Mouse (Mus musculus) cerebellum, postnatal 4 days (tissue): ENCODE results near the gene Cerk.
A peak's percentile ranks its signal among the peaks of the same experiment; 100 is the strongest.
"Not testable (repeated sequence)": the region's sequence is repeated elsewhere in the genome, so short reads cannot be mapped to it uniquely, and the experiment has no call there.

Experiments
- DNase-seq, 2 experiments: peaks; one replicate each; pipeline ENCODE4 v3.0.0; 2022; ENCODE audit warnings: low spot score in 2 of 2, mixed read lengths in 1 of 2

Gene Cerk

DNA sequence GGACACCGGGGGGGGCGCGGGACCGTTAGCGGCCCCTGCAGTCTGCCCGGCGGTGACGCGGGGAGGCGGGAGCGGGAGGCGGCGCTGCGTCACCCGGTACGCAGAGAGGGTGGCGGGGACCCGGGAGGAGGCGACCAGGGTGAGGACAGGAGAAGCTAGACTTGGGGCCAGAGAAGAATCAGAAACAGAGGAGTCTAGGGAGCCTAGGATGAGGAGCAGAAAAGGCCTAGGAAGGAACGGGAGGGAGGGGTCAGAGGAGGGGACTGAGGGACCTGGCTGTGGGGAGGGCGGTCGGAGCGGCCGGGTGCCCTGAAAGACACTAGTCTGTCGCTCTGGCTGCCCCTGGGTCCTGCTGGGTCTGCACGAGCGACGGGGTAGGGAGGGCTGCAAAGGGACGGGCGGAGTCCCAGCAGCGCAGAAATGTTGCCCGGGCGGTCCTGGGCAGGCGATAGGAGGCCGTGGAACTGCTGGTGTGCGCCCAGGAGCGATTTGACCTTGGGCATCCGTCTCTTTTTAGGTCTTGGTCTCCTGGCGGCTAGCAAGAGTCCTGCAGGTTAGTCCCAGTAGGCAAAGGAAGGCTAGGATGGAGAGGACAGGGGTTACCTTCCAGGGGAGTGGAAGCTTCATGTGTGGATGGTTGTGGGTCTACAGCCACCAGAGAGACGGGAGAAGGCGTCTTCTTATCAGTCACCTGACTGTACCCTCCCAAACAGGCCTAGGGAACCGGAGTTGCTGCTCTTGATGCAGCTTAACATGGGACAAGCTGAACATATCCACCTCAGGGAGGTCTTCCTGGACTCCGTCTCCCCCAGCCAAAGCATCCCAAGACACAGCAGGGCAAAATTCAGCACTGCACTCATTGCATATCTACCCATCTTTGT is at the start of gene Cerk:
Gene Cerk (minus strand): TSS at position 453 of the 881 bp plus-strand sequence.
- DNase-seq: peak; percentile 53 to 63

DNA sequence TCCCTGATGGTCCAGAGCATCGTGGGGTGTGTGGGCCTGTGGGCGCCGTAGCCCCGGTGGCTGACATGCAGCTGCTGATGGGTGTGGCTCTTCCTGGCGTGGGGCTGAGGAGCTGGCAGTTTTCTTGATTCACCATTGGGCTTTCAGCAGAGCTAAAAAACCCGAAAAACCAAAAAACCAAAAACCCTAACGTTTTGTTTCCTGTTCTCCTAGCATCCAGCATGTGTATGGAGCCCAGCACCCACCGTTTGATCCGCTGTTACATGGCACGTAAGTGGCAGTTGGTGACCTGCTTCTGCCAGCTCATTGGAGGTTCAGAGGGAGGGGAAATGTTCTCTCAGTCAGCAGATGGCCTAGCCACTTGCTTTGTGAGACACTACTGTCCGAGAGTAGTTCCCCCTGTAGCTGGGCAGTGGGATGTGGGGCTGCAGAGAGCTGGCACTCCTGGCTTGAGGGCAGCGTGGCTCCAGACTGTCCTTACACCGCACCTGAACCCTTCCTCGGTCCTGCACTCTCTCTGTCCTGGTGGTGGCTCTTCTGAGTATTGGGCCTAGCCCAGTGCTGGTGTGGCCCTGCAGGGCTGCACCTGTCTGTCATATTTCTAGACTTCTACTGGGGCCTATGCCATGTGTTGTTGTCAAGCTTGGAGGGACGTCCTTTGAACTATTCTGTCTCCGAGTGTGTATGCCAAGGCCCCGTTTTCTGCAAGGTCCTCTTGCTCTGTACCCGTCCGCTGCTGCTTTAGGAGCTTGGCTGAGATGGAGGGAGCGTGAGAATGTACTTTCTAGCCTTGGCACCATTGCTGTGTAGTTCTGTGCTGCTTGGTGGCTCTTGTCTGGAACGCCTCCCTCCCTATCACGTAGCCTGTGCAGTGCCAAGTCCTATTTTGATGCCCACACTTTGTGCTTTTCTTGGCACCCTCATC is 48.8 kb upstream of the Cerk start:
- no peak for DNase-seq

DNA sequence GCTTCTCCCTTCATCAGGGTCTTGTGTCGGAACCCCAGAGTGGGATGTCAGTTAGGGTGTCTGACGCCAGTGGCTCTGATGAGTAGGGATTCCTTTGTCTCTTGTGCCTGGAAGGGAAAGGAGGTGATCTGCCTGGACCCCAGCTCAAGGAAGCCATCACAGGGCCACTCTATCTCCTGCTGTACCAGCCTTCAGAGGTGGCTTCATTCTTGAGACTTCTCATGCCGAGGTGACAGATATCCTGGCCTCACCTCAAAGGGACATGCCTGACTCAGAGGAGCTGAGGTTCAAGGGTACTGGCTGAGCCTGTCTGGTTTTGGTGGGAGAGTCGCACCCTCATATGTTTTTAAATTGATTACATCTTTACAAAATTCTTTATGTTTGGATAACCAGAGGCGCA is 48.1 kb upstream of the Cerk start:
- DNase-seq: no peak

DNA sequence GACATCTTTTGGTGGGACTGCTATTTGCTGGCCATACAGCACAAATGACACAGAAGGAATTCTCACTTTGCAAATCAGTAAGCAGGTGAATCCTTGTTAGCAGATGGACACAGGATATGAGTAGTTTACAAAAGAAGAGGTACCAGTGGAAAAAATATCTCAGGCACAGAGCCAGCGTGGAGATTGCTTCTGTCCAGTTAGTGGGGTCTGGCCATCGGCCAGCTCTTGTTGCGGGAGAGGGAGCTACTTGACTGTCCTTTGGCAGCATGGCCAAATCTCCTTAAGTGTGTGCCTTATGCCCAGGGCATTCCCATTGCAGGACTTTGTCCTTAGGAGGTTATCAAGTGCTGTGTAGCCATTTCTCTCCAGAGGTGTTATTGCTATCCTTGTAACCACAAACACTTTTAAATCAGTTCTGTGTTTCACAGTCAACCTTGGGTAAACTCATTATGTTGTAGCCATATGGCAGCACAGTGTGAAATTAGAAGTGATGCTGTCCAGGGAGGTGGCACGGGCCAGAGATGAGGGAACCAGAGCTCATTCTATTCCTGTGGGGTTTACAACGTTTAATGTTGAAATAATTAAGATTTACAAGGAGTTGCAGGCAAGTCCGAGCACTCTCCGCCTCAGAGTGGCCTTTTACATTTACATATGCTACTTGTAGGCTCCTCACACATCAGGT is 46.0 kb upstream of the Cerk start:
- peak in 1 of 2 experiments; percentile 77 for DNase-seq

DNA sequence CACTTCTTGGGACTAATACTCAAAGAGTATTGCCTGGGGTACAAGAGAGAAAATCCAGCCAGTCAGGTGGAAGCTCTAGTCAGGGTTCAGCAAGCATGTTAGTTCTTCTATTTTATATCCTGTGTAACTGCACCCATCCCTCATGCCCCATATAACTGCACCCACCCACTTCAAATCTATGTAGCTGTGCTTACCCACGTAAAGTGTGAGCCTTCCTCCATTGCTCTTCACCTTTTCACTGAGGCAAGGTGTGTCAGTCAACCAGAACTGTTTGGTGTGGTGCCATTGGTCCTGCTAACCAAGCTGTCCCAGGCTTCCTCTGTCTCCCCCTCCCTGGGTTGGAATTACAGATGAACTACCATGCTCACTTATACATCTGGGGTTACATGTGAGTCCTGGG is 45.2 kb upstream of the Cerk start:
- no peak for DNase-seq

DNA sequence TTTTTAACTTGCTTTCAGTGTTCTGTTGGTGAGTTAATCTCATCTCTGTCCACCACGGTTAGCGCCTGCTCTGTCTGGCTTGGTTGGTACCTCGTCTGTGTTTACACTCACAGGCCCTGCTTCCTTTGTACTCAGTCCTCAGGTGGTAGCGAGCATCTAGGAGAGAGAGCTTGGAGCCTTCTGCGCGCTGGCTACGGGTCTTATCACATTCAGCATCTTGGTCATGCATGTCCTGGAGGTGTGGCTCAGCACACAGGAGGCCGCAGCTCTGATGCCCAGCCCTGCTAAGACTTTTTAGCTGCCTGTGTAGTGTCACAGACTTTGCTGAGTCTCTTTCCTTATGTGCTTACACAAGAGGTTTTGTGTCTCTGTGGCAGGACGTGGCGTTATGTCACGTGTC is 43.7 kb upstream of the Cerk start:
- DNase-seq: no peak

DNA sequence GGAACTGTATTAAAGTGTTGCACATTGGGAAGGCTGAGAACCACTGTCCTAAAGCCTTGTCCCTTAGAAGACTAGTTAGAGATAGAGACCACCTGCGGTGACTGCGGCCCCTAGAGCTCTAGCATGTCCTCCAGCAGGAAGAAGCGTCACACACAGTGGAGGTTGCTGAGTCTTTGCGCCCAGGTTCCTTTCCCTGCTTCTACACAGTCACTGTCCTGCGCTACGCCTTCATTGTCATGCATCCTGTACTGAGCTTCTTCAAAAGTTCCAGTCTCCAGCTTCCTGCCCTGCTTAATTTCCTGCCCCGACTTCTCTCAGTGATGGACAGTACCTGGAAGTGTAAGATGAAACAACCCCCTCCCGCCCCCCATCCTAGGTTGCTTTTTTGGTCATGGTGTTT is 43.1 kb upstream of the Cerk start:
- no peak for DNase-seq

DNA sequence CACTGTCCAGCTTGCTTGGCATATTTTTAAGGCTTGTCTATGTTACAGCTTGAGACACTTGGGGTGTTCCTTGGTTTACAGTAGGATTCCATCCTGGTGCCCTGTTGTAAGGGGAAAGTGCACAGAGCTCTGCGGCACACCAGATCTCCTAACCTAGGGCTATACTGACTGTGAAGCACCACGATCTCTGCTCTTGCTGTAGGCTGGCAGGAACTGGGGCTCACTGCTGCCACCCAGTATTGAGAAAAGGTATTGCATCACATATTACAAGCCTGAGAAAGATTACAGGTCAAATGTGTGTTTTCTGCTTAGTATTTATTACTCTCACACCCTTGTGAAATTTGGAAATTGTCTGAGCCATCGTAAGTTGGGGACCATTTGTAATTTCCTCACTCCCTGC is 42.2 kb upstream of the Cerk start:
- no peak for DNase-seq

DNA sequence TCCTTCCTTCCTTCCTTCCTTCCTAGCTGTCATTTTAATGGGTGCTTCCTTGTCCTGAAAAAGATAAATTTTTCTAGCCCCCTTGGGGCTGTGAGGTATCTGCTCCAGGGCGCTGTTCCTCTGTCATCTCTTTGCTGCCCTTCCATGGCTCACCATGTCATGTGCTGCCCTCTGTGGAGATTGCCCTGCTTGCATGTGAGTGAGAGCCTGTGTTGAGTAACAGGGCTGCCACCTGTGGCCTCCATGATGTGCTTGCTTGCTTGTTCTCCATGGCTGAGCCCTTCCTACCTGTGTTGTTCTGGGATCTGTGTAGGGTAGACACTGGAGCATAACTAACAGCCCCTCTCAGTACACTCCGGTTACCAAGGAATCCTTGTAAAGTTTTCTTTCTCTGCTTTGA is 41.0 kb upstream of the Cerk start:
- no peak for DNase-seq

DNA sequence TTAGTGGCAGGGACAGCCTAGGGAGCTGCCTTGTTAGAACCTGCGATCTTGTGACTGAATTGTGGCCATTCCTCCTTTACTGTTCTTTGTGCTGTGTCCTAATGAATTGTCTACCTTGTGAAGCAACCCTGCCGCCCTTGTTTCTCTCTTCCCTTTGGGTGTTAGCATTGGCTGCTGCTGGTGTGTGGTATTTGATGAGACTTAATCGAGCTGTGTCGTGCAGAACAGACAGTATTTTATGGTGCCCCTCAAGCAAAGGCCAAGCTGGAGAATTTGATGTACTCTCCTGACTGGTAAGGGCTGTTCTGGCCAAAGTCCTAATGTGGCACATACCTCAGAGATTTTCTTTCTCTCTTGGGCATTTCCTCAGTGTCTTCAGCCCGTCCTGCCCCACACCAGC is 40.3 kb upstream of the Cerk start:
- DNase-seq: no peak

DNA sequence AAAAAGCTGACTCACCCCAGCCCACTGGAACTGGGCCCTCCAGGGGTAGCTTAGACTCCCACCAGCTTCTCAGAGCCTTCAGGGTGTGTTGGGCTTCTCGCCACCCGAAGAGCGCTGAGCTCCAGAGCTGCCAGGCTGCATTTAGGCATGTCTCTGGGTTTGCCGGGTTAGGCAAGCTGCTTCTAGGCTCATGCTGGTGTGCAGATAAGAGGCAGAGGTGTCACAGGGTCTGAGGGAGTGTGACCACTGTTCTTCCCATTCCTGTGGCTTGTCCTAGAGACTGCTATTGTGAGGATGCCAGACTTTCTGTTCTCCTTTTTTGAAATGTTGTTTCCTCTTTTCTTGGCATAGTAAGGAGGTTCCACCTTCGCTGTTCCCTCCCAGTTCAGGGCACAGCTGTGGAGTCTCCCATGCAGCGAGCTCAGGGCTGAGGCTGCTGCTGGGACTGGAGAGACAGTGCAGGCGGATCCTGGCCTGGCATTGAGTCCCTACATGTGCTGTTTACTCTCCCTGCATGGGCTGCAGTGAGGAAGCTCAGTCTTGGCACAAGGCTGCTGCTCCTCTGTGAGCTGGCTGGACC is 39.1 kb upstream of the Cerk start:
- DNase-seq: no peak

DNA sequence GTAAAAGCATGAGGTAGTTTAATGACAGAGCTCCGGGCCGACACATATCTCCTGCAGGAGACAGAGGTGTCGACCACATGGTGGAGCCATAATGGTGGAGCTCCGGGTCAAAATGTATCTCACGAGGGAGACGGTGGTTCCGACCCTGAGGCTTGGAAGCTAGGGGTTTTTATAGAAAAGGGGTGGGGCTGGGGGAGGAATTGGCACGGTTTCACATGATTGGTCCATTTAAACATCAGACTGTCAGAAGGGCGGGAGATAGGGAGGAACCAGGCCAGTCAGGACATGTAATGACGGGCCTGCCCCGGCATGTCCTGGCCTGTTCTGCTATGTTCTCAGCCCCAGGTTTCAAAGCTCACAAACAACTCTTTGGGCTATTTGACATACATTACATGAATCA is 36.0 kb upstream of the Cerk start:
- DNase-seq: not testable (repeated sequence)

DNA sequence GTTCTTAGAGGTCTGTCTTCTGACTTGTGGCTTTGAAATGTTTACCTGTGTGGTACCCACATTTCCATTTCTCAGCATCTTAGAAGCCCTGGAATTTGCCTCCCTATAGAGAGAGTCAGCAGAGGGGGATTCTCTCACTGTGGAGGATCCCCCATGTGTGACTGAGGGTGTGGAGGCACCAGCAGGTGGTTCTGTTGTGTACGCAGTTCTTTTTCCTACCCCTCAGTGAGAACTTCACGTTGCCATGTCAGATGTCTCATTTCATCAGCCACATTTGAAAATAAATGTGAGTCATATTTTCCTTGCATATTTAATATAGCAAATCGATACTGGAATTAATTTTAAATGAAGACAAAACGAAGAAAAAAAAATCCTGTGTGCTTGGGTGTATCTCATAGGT is 35.4 kb upstream of the Cerk start:
- DNase-seq: no peak

DNA sequence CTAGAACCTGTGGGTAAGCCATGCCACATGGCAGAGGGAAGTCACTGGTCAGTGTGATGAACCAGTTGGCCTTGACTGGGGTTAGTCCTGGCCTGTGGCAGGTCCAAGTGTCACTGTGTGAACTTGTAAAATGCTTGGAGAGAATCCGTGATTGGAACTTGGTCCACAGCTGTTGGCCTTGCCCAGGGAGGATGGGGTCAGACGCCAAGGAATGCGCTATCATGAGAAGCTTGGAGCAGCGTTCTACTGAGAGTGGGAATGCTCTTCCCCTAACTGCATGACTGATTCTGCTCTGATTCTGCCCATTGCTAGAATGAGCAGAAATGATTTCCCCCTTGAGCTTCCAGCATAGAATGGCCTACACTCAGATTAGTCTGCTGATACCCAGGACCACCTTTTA is 34.8 kb upstream of the Cerk start:
- no peak for DNase-seq

DNA sequence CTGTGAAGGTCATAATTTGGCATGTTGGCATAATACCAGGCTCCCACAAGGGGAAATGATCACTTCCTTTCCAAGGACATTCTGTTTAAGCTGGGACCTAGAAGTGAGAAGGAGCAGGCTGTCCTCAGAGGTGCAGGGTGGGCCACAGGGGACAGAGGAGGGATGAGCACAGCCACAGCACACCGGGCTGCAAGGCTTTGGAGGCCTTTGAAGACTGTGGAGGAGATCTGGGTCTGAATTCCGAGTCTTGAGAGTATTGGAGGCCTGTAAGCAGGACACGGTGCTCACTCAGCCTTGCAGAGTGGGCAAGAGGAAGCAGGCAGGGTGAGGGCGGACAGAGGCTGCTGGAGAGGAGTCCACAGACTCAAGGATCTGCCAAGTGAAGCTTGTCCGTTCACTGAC is 34.3 kb upstream of the Cerk start:
- DNase-seq: no peak

DNA sequence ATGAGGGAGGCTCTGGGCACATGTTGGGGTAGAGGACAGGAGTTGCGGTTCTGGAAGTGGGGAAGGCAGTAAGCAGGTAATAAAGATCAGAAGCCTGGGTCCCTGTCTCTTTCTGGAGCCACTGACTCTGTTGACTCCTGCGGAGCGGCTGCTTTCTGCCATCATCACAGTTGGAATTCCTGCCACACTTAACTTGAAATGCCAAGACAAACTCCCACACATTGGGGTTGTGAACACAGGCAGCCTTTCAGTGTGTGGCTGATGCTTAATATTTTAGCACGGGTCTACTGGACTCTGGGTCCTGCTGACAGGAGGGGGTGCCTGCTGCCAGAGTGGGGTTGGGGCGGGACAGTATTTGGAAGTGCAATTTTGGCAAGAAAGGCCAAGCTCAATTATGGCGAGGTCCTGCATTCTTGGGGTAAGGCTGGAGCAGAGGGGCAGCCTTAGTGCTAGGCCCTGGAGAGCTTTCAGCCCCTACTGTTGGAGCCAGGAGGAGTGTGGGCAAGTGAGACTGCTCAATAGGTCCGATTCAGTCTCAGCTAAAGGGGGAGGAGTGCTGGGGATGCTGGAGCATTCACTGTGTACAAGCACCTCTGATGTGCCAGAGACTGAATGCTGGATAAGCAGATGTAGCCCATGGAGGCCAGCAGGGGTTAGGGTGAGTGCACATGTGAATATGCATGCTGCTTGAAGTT is 33.7 kb upstream of the Cerk start:
- DNase-seq: no peak

DNA sequence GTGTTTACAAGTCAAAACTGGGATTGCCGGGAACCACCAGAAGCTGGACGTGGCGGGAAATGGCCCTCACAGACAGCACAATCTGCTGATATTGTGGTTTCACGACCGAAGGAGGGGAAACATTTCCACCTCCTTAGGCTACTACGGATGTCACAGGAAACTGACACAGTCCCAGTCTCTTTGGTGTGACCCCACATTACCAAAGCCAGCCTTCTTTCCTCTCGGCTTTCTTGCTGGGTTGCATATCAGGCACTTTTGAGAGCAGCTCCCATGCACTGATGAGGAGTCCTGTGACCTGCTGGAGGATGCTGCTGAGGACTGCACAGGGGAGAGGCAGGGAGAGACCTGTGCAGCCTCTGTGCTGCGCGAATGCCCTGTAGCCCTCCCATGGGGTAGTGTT is 30.7 kb upstream of the Cerk start:
- not testable (repeated sequence) for DNase-seq

DNA sequence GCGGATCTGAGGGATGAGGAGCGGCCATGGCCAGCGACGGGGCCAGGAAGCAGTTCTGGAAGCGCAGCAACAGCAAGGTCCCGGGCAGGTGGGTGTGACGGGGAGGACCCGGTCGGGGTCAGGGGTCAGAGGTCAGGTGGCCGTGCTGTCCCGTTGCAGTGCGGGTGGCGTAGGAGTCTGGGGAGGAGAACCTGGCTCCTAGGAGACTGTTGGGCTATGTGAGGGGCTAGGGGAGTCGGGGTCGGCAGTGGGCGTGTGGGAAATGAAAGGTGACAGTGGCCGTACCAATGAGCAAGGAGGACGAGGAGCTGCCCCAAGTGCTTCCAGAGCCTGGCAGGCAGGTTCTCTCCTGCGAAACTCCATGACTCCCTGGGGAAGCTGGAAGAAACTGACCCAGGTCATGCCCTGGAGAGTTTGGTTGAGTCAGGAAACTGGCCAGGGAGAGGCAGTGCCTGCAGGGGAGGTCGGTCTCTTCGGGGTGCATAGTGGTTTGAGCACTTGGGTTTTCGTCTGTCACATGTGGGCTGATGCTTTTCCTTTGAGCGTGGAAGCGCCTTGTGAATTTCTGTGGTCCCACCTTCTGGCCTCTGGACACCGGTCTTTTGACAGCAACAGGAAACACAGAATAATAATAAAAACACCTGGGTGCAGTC is 28.7 kb upstream of the Cerk start:
- DNase-seq: no peak

DNA sequence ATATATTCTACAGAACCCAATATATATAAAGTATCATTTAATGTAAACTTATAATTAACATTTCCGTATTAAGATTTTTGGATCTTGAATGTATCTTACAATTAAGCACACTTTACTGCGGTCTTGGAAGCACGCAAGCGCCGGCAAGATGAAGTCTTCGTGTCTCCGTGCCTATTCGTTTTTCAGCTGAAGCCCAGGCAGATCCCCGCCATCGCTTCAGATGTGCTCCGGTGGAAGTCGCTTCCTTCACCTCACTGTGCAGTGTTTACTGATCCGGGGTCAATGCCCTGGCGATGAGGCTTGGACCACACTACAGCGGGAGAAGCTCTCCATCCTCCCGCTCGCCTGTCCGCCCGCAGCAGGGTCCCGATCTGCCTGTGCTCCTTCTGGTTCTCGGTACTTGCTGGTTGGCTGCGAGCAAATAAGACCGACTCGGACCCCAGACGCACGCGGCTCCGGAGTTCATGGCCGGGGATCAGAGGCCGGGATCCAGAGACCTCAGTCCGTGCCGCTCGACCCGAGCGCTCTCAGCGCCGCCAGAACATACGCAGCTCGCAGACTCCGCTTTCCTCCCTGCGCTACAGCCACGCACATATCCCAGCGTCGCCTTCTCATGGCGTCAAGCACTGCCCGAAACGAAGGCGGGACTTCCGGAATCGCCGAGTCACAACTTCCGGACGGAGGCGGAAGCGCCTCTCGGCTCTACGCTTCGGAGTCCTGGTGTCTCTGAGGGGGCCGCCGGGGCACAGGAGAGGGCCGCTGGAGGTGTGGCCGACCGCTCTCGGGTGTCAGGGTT is 28.0 kb upstream of the Cerk start, which contains the start of gene Tbc1d22a:
Gene Tbc1d22a (plus strand): TSS at position 707 of the 796 bp plus-strand sequence.
- DNase-seq: peak; percentile 79 to 91

DNA sequence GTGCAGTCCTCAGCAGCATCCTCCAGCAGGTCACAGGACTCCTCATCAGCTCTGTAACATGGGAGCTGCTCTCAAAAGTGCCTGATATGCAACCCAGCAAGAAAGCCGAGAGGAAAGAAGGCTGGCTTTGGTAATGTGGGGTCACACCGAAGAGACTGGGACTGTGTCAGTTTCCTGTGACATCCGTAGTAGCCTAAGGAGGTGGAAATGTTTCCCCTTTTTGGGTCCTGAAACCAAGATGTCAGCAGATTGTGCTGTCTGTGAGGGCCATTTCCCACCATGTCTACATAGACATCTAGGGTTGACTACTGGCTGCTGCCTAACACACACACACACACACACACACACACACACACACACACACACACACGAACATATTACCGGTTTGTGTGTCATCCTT is 26.3 kb upstream of the Cerk start:
- DNase-seq: not testable (repeated sequence)
